Mouse (Mus musculus): ENCODE data around the gene Tnnt2. TPM values are rescaled to one million over a fixed set of nuclear protein-coding genes. Genes with fewer than 3 reads are reported as not detected.

The Tnnt2 gene
- polyA plus RNA-seq, 1 experiment from 2014 or later, result 37.4 TPM

DNA sequence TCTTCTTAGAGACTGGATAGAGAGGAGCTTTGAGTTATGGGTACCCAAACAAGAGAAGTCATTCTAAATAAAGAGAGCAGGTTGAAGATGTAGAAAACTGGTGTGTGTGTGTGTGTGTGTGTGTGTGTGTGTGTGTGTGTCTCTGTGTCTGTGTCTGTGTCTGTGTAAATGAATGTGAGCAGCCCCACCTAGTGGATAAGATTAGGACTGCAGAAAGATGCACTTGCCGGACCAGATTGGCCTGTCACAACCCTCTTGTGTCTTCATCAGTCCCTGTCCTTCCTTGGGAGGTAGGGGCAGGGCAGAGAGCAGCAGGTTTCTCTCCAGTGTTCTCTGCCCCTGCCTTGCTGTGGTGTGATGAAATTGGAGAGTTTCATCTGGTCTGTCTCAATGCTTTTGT, 7.2 kb upstream of the Tnnt2 start:
- no peak overlapping the region for H3K9ac ChIP-seq (ENCODE audit: low read depth, low read length)
- H3K27me3 ChIP-seq (replicated peaks; ENCODE audit: control insufficient read depth, insufficient read depth, low read length), result 0 out of 2 replicates have a peak, but pooled peaks cover 2% of the 10 kb centered on the region
- H3K4me1 ChIP-seq (replicated peaks; ENCODE audit: control insufficient read depth, insufficient read depth, low read length), result no peaks in the 10 kb centered on the region
- no peak for DNase-seq (ENCODE audit: low spot score)
- no peak overlapping the region for H3K27ac ChIP-seq (ENCODE audit: low read depth, low read length)
- 0 out of 2 replicates have a peak, but pooled peaks have one; percentile 34 for ATAC-seq (replicated peaks; ENCODE audit: low FRiP score)
- no peak overlapping the region for H3K4me3 ChIP-seq (ENCODE audit: low read depth, low read length)
- 21% methylated on average over 1 of the region's 1 CpGs for WGBS
- H3K9me3 ChIP-seq (ENCODE audit: control insufficient read depth, low read length), result no peaks in the 10 kb centered on the region
- no peak overlapping the region for H3K4me2 ChIP-seq
- H3K36me3 ChIP-seq (ENCODE audit: control insufficient read depth, insufficient read depth, low read length), result no peaks in the 10 kb centered on the region

DNA sequence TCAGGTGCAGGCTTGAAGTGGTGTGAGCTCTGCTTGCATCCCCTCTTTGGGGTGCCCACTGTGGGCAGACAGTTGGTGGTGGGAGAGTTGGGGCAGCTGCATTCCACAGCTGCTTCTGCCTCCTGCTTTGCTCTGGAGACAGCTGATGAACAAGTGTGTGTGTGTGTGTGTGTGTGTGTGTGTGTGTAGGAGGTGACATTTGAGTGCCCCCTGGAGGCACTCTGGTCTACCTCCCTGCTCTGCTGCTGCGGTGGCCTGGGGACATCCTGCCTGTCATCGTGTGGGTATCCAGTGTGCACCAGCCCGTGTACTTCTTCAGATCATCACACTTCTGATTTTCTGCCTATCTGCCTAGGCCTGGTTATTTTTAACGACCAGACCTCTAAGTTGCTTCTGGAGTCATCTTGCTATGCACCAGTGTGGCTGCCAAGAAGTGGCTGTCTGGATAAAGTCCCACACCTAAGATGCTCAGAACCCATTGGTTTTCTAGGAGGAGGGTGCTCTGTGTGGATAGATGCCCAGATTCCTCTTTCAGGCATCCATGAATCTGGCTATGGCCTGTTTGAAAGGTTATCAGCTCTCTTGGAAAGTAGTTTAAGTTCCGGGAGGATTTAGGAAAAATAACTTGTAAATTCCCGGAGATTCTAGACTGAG, 1.8 kb upstream of the Tnnt2 start:
- H3K27ac ChIP-seq (ENCODE audit: low read depth, low read length), result no peak overlapping the region
- WGBS, result 70% methylated on average over 6 of the region's 6 CpGs

DNA sequence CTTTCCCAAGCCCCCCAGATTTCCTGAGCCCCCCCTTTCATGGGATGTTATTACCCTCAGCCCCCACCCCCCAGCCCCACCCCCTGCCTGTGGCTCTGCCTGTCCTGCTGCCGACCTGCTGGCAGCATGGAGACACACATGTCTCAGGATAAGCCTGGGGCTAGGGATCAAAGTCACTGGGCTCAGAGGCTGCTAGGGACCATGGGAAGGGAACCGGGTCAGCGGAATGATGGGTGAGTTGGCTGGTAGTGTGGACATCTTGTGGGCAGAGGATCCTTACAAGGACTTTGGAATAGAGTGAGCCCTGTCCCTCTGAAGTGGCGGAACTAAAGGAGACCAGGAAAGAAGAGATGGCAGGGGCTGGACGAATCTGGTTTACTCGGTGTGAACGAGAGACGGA, 1.2 kb upstream of the Tnnt2 start:
- no peak overlapping the region for H3K4me2 ChIP-seq
- no peaks in the 10 kb centered on the region for H3K27me3 ChIP-seq (replicated peaks; ENCODE audit: control insufficient read depth, insufficient read depth, low read length)
- DNase-seq (ENCODE audit: low spot score) (no peak), ATAC-seq (replicated peaks; ENCODE audit: low FRiP score) (no peak)
- no peak overlapping the region for H3K27ac ChIP-seq (ENCODE audit: low read depth, low read length)
- WGBS, result 73% methylated on average over 8 of the region's 8 CpGs
- H3K36me3 ChIP-seq (ENCODE audit: control insufficient read depth, insufficient read depth, low read length), result no peaks in the 10 kb centered on the region
- no peak overlapping the region for H3K4me3 ChIP-seq (ENCODE audit: low read depth, low read length)
- no peaks in the 10 kb centered on the region for H3K9me3 ChIP-seq (ENCODE audit: control insufficient read depth, low read length)
- no peak overlapping the region for H3K9ac ChIP-seq (ENCODE audit: low read depth, low read length)
- no peaks in the 10 kb centered on the region for H3K4me1 ChIP-seq (replicated peaks; ENCODE audit: control insufficient read depth, insufficient read depth, low read length)

More for the DNA sequence above, 1.8 kb upstream of the Tnnt2 start:
- Histone ChIP-seq H3K4me3 (ENCODE audit: low read depth, low read length) (no peak overlapping the region), H3K4me1 (replicated peaks; ENCODE audit: control insufficient read depth, insufficient read depth, low read length) (no peaks in the 10 kb centered on the region), H3K27me3 (replicated peaks; ENCODE audit: control insufficient read depth, insufficient read depth, low read length) (no peaks in the 10 kb centered on the region), H3K36me3 (ENCODE audit: control insufficient read depth, insufficient read depth, low read length) (no peaks in the 10 kb centered on the region), H3K9ac (ENCODE audit: low read depth, low read length) (no peak overlapping the region), H3K4me2 (no peak overlapping the region), H3K9me3 (ENCODE audit: control insufficient read depth, low read length) (no peaks in the 10 kb centered on the region)
- ATAC-seq (replicated peaks; ENCODE audit: low FRiP score), result no peak
- DNase-seq (ENCODE audit: low spot score), result no peak

DNA sequence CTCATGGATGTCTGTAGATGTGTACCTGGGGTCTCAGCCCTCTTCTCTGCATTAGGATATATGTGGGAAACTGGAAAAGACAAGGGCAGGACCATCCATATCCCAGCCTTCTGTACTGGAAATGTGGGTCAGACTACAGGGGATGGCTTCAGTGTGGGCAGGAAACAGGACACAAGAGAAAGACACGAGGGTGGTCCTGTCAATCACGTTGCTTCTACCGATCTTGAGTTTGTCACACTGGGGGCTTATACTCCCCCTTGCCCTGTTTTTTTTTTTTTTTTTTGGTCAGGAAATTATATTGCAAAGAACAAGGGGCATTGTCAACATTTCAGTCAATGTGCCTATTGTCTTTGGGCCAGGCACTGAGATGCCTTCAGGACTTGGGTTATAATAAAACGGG, 2.5 kb downstream of the Tnnt2 start:
- H3K4me2 ChIP-seq, result no peak overlapping the region

DNA sequence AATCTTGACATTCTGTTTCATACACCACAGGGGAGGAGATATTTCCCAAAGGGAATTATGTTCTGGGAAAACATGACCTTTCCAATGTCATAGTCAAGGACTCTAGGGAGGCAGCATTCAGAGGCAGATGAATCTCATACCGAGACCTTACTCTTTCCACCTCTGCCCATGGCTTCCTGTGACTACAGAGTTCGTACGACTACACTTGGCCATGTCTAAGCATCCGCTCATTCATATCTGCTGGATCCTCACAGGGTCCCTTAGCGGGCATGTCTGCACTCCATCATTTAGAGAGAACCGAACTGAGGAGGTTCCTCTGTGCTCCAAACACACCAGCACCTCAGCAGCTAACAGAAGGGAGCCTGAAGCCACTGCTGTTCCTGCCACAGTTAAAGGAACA, 2.9 kb downstream of the Tnnt2 start:
- no peak overlapping the region for H3K27ac ChIP-seq (ENCODE audit: low read depth, low read length)

More for the DNA sequence above, 2.5 kb downstream of the Tnnt2 start:
- no peaks in the 10 kb centered on the region for H3K4me1 ChIP-seq (replicated peaks; ENCODE audit: control insufficient read depth, insufficient read depth, low read length)
- H3K27me3 ChIP-seq (replicated peaks; ENCODE audit: control insufficient read depth, insufficient read depth, low read length), result 0 out of 2 replicates have a peak, but pooled peaks cover 2% of the 10 kb centered on the region
- no peak overlapping the region for H3K27ac ChIP-seq (ENCODE audit: low read depth, low read length)
- DNase-seq (ENCODE audit: low spot score), result no peak
- 63% methylated on average over 4 of the region's 4 CpGs for whole genome bisulfite sequencing
- H3K9ac ChIP-seq (ENCODE audit: low read depth, low read length), result no peak overlapping the region
- H3K9me3 ChIP-seq (ENCODE audit: control insufficient read depth, low read length), result no peaks in the 10 kb centered on the region
- H3K4me3 ChIP-seq (ENCODE audit: low read depth, low read length), result no peak overlapping the region
- ATAC-seq (replicated peaks; ENCODE audit: low FRiP score), result no peak
- no peaks in the 10 kb centered on the region for H3K36me3 ChIP-seq (ENCODE audit: control insufficient read depth, insufficient read depth, low read length)

DNA sequence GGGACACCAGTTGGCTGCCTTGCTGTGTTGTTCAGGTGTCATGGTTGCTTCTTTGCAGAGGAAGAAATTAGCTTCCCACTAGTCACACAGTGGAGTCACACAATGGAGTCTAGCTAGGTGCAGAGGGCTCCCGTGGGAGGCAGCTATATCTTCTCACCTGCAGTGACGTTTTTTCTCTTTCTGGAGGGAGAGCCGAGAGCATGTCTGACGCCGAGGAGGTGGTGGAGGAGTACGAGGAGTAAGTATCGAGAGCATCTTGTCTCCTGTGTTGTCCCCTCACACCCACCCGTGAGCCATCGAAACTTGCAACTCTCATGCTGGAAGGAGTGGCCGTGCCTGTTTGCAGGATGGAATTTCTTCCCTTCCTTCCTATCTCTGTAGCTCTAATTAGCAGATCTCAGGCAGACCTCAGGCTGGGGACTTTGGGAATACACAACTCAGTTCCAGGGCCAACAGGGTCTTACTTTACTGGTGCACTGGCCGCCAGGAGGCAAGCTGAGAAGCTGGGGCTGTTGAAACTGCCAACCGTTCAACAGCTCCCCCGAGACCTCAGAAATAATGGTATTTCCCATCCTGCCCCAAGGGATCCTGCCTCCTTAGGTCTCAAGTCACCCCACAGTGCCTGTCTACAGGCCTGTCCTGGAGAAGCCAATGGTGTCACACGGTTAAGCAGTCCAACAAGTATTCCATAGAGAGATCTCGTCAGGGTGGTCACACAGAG, 4.7 kb downstream of the Tnnt2 start:
- Histone ChIP-seq H3K4me1 (replicated peaks; ENCODE audit: control insufficient read depth, insufficient read depth, low read length) (peaks cover 5% of the 10 kb centered on the region; the same call in 1 of the 2 replicates), H3K9ac (ENCODE audit: low read depth, low read length) (no peak overlapping the region), H3K4me2 (no peak overlapping the region), H3K27ac (ENCODE audit: low read depth, low read length) (no peak overlapping the region), H3K4me3 (ENCODE audit: low read depth, low read length) (no peak overlapping the region), H3K36me3 (ENCODE audit: control insufficient read depth, insufficient read depth, low read length) (no peaks in the 10 kb centered on the region), H3K27me3 (replicated peaks; ENCODE audit: control insufficient read depth, insufficient read depth, low read length) (0 out of 2 replicates have a peak, but pooled peaks cover 2% of the 10 kb centered on the region), H3K9me3 (ENCODE audit: control insufficient read depth, low read length) (no peaks in the 10 kb centered on the region)
- DNase-seq (ENCODE audit: low spot score), result no peak
- ATAC-seq (replicated peaks; ENCODE audit: low FRiP score), result no peak
- 56% methylated on average over 15 of the region's 15 CpGs for WGBS

More for the DNA sequence above, 2.9 kb downstream of the Tnnt2 start:
- Histone ChIP-seq H3K4me3 (ENCODE audit: low read depth, low read length) (no peak overlapping the region), H3K9ac (ENCODE audit: low read depth, low read length) (no peak overlapping the region), H3K27me3 (replicated peaks; ENCODE audit: control insufficient read depth, insufficient read depth, low read length) (0 out of 2 replicates have a peak, but pooled peaks cover 2% of the 10 kb centered on the region), H3K9me3 (ENCODE audit: control insufficient read depth, low read length) (no peaks in the 10 kb centered on the region), H3K4me1 (replicated peaks; ENCODE audit: control insufficient read depth, insufficient read depth, low read length) (peaks cover under 1% of the 10 kb centered on the region; the same call in 1 of the 2 replicates), H3K4me2 (no peak overlapping the region), H3K36me3 (ENCODE audit: control insufficient read depth, insufficient read depth, low read length) (no peaks in the 10 kb centered on the region)
- ATAC-seq (replicated peaks; ENCODE audit: low FRiP score) (no peak), DNase-seq (ENCODE audit: low spot score) (no peak)
- 74% methylated on average over 6 of the region's 6 CpGs for WGBS

DNA sequence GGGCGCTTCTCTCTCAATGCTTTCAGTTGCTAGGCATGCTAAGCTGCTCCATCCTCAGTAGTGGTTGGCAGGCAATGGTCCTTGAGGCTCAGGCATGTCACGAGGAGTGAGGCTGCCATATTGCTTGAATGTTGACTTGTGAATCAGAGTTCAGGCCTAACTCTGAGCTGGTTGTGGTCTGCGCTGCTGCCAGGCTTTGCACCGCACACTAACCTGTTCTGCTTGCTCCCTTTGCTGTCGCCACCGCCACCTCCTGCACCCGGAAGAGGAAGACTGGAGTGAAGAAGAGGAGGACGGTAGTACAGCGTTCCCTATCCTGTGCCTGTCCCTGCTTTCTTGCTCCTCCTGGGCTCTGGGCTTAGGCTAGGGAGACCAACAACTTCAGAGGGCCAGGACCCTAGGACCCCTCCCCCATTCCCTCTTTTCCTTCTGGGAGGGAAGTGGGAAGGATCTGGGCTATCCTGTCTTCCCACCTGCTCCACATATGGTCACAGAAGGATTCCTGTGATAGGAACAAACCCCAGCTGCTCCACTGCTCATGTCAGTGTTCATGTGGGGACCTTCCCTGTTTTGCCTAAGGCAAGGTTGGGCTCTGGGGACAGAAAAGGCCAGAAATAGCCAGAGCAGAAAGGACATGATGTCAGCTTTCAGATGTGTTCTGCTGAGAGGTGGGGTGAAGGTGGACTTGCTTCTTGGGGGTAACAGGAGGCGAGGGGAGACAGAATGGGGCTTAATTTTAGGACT, 7.5 kb downstream of the Tnnt2 start:
- Histone ChIP-seq H3K4me3 (ENCODE audit: low read depth, low read length) (no peak overlapping the region), H3K4me2 (no peak overlapping the region), H3K9me3 (ENCODE audit: control insufficient read depth, low read length) (no peaks in the 10 kb centered on the region), H3K27ac (ENCODE audit: low read depth, low read length) (no peak overlapping the region), H3K4me1 (replicated peaks; ENCODE audit: control insufficient read depth, insufficient read depth, low read length) (peaks cover 5% of the 10 kb centered on the region; the same call in 1 of the 2 replicates), H3K9ac (ENCODE audit: low read depth, low read length) (no peak overlapping the region), H3K27me3 (replicated peaks; ENCODE audit: control insufficient read depth, insufficient read depth, low read length) (peaks cover 2% of the 10 kb centered on the region; the same call in 1 of the 2 replicates), H3K36me3 (ENCODE audit: control insufficient read depth, insufficient read depth, low read length) (no peaks in the 10 kb centered on the region)
- WGBS, result 80% methylated on average over 10 of the region's 10 CpGs
- no peak for DNase-seq (ENCODE audit: low spot score)
- ATAC-seq (replicated peaks; ENCODE audit: low FRiP score), result no peak

DNA sequence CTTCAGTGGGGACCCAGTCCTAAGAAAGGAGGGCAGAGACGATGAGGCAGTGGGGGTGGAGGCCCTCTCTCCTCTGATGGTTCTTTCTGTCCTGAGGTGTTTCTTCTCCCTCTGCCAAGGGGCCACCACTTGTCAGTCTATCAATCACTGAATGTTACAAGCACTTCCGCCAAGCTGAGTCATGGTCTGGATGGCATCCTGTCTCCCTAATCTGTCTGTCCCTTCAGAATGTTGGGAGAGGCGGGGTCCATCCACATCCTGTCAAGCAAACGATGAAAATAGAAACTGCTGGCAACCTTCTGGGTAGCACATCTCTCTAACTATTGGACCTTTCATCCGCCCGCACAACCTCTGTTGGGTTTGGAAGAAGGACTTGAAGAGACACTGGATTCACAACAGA, 8.3 kb downstream of the Tnnt2 start:
- ATAC-seq (replicated peaks; ENCODE audit: low FRiP score) (no peak), DNase-seq (ENCODE audit: low spot score) (no peak)
- Histone ChIP-seq H3K4me2 (no peak overlapping the region), H3K9ac (ENCODE audit: low read depth, low read length) (no peak overlapping the region), H3K9me3 (ENCODE audit: control insufficient read depth, low read length) (no peaks in the 10 kb centered on the region), H3K4me1 (replicated peaks; ENCODE audit: control insufficient read depth, insufficient read depth, low read length) (peaks cover 5% of the 10 kb centered on the region; the same call in 1 of the 2 replicates), H3K27me3 (replicated peaks; ENCODE audit: control insufficient read depth, insufficient read depth, low read length) (peaks cover 2% of the 10 kb centered on the region; the same call in 1 of the 2 replicates), H3K4me3 (ENCODE audit: low read depth, low read length) (no peak overlapping the region), H3K27ac (ENCODE audit: low read depth, low read length) (no peak overlapping the region), H3K36me3 (ENCODE audit: control insufficient read depth, insufficient read depth, low read length) (no peaks in the 10 kb centered on the region)
- 34% methylated on average over 6 of the region's 6 CpGs for WGBS

Data from liver, embryonic 11.5 days (tissue).